Mouse (Mus musculus): ENCODE measurements around the gene Mrpl37.

DNA sequence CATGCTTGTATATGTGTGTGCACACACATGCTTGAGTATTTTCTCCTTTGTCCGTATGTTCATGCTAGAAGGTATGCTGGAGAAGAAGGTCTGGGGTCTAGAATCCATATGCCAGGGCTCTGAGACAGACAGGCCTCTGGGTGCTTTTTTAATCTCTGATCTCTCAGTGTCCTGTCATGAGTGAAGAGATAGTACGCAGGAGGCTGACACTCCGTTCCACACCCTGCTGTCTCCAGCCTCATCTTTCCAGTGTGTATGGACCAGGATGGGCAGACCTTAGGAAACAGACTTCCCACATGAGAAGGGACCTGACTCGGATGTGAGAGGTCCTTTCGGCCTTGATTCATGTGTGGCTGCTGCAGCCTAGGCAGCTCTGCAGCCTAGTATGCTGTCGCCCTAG lies 59.9 kb downstream of the Mrpl37 start:
- TF ChIP-seq GATA1 (IDR thresholded peaks at IDR 0.05; ENCODE audit: low read length) (no peak), TAL1 (IDR thresholded peaks at IDR 0.05; ENCODE audit: low read length) (no peak)

Measured in erythroblast, embryonic 14.5 days (primary cell).